Mouse (Mus musculus) neural tube, embryonic 13.5 days (tissue): ENCODE results near the gene Sult2a8. TPM values are rescaled to one million over a fixed set of nuclear protein-coding genes. Genes with fewer than 3 reads are reported as not detected.
"Not testable (repeated sequence)": the region's sequence is repeated elsewhere in the genome, so short reads cannot be mapped to it uniquely, and the experiment has no call there.

Experiments used
- ATAC-seq: fragments of 200-750 bp; cut with Nextera tagmentation; 2 replicates; pipeline ENCODE4 v1.8.0; 2017; ENCODE audit warnings: low read depth, mild to moderate bottlenecking, moderate TSS enrichment, moderate library complexity
- H3K27ac ChIP-seq: fragments of 300-500 bp; sonication (generic); replicated peaks from 2 replicates; pipeline ENCODE4 v1.5.1; 2015; ENCODE audit warnings: moderate library complexity, mild to moderate bottlenecking, inconsistent platforms
- H3K27me3 ChIP-seq: fragments of 300-500 bp; sonication (generic); 2 replicates; pipeline ENCODE4 v1.6.1; 2015; ENCODE audit warnings: mild to moderate bottlenecking, inconsistent platforms
- H3K36me3 ChIP-seq: fragments of 300-500 bp; sonication (generic); 2 replicates; pipeline ENCODE4 v1.6.1; 2015; ENCODE audit warnings: mild to moderate bottlenecking, inconsistent platforms
- H3K4me1 ChIP-seq: fragments of 300-500 bp; sonication (generic); replicated peaks from 2 replicates; pipeline ENCODE4 v1.6.1; 2015; ENCODE audit warnings: inconsistent platforms
- H3K4me2 ChIP-seq: fragments of 300-500 bp; sonication (generic); 2 replicates; pipeline ENCODE4 v1.6.1; 2015; ENCODE audit warnings: inconsistent platforms, mild to moderate bottlenecking, moderate library complexity
- H3K4me3 ChIP-seq: fragments of 300-500 bp; sonication (generic); 2 replicates; pipeline ENCODE4 v1.5.1; 2015; ENCODE audit warnings: mild to moderate bottlenecking, inconsistent platforms
- H3K9ac ChIP-seq: fragments of 300-500 bp; sonication (generic); 2 replicates; pipeline ENCODE4 v1.6.1; 2015; ENCODE audit warnings: moderate library complexity, mild to moderate bottlenecking, inconsistent platforms
- H3K9me3 ChIP-seq: fragments of 300-500 bp; sonication (generic); 2 replicates; pipeline ENCODE4 v1.6.1; 2016; ENCODE audit warnings: inconsistent platforms
- WGBS: fragments of 180-500 bp; shearing (Covaris S2); methylation state at CpG from one replicate; pipeline ENCODE4 v1.1.7; 2015; 5-methylcytosine and 5-hydroxymethylcytosine counted together
- polyA plus RNA-seq: library from polyadenylated mRNA; unstranded; fragments of >200 nt; fragmentation: Nextera tagmentation; extraction: Ambion mirVana; gene quantifications from 2 replicates; pipeline ENCODE4 v1.2.1, GENCODE M21; 2015

The Sult2a8 gene
- not detected in 2 replicates for polyA plus RNA-seq

- no peak within 1 kb of the TSS for H3K27ac ChIP-seq
- H3K9me3 ChIP-seq, result peaks cover 22% of the 10 kb centered on the region
- no peak within 1 kb of the TSS for H3K9ac ChIP-seq
- ATAC-seq, result no peak
- H3K4me3 ChIP-seq, result no peak within 1 kb of the TSS
- H3K4me2 ChIP-seq, result no peak within 1 kb of the TSS
- H3K36me3 ChIP-seq, result no peaks in the 10 kb centered on the region
- WGBS, result 66% methylated on average over 3 of the region's 3 CpGs
- no peaks in the 10 kb centered on the region for H3K27me3 ChIP-seq
- no peaks in the 10 kb centered on the region for H3K4me1 ChIP-seq
These were observed at the start of gene Sult2a8 for GRCm38 (mm10) chr7:14446534-14446933. Gene Sult2a8 (minus strand): TSS chr7:14446769.

- Histone ChIP-seq H3K4me1 (no peaks in the 10 kb centered on the region), H3K9ac (no peak within 1 kb of the TSS), H3K27ac (no peak within 1 kb of the TSS), H3K4me2 (no peak within 1 kb of the TSS), H3K4me3 (no peak within 1 kb of the TSS), H3K9me3 (peaks cover 18% of the 10 kb centered on the region), H3K36me3 (no peaks in the 10 kb centered on the region), H3K27me3 (no peaks in the 10 kb centered on the region)
- 92% methylated on average over 4 of the region's 4 CpGs for WGBS
- ATAC-seq, result no peak
These were observed 47.6 kb upstream of the Sult2a8 start, which contains the start of gene Sult2a7 for GRCm38 (mm10) chr7:14494130-14494529. Gene Sult2a7 (minus strand): TSS chr7:14494230.

GRCm38 (mm10) chr7:14492886-14493285 is 46.3 kb upstream of the Sult2a8 start:
- peaks cover 18% of the 10 kb centered on the region for H3K9me3 ChIP-seq
- no peak for ATAC-seq
- no peak overlapping the region for H3K27ac ChIP-seq
- no peaks in the 10 kb centered on the region for H3K4me1 ChIP-seq
- H3K4me2 ChIP-seq, result no peak overlapping the region
- H3K4me3 ChIP-seq, result no peak overlapping the region
- no peaks in the 10 kb centered on the region for H3K36me3 ChIP-seq
- no peak overlapping the region for H3K9ac ChIP-seq
- H3K27me3 ChIP-seq, result no peaks in the 10 kb centered on the region
- WGBS, result 72% methylated on average over 3 of the region's 3 CpGs

GRCm38 (mm10) chr7:14439581-14439980 is 7.0 kb downstream of the Sult2a8 start:
- Histone ChIP-seq H3K9me3 (peaks cover 26% of the 10 kb centered on the region), H3K36me3 (no peaks in the 10 kb centered on the region), H3K27me3 (no peaks in the 10 kb centered on the region), H3K4me3 (no peak overlapping the region), H3K9ac (no peak overlapping the region), H3K4me1 (no peaks in the 10 kb centered on the region), H3K4me2 (no peak overlapping the region), H3K27ac (no peak overlapping the region)
- no peak for ATAC-seq

- H3K4me1 ChIP-seq, result no peaks in the 10 kb centered on the region
- no peaks in the 10 kb centered on the region for H3K36me3 ChIP-seq
- WGBS, result 75% methylated on average over 1 of the region's 1 CpGs
- no peak overlapping the region for H3K9ac ChIP-seq
- ATAC-seq, result no peak
- no peak overlapping the region for H3K27ac ChIP-seq
- H3K27me3 ChIP-seq, result no peaks in the 10 kb centered on the region
- peaks cover 31% of the 10 kb centered on the region for H3K9me3 ChIP-seq
- no peak overlapping the region for H3K4me3 ChIP-seq
- H3K4me2 ChIP-seq, result no peak overlapping the region
These were observed 8.1 kb downstream of the Sult2a8 start for GRCm38 (mm10) chr7:14438484-14438883.

- H3K9me3 ChIP-seq, result peaks cover 32% of the 10 kb centered on the region
- H3K27me3 ChIP-seq, result no peaks in the 10 kb centered on the region
- no peaks in the 10 kb centered on the region for H3K4me1 ChIP-seq
- H3K27ac ChIP-seq, result no peak overlapping the region
- no peaks in the 10 kb centered on the region for H3K36me3 ChIP-seq
- H3K4me2 ChIP-seq, result no peak overlapping the region
- H3K4me3 ChIP-seq, result no peak overlapping the region
- H3K9ac ChIP-seq, result no peak overlapping the region
- 82% methylated on average over 2 of the region's 2 CpGs for WGBS
- ATAC-seq, result no peak
These were observed 8.5 kb downstream of the Sult2a8 start for GRCm38 (mm10) chr7:14438029-14438428.

GRCm38 (mm10) chr7:14399363-14399762 is 47.2 kb downstream of the Sult2a8 start:
- not testable (repeated sequence) for H3K27ac ChIP-seq, H3K36me3 ChIP-seq, H3K4me3 ChIP-seq, H3K27me3 ChIP-seq, H3K9ac ChIP-seq, ATAC-seq, H3K4me1 ChIP-seq, H3K4me2 ChIP-seq
- peaks cover 20% of the 10 kb centered on the region; the same call in 1 of the 2 replicates for H3K9me3 ChIP-seq

GRCm38 (mm10) chr7:14396462-14396861 is 50.1 kb downstream of the Sult2a8 start:
- no peak overlapping the region for H3K27ac ChIP-seq
- no peak overlapping the region for H3K4me2 ChIP-seq
- no peak overlapping the region for H3K4me3 ChIP-seq
- H3K36me3 ChIP-seq, result no peaks in the 10 kb centered on the region
- no peaks in the 10 kb centered on the region for H3K4me1 ChIP-seq
- H3K27me3 ChIP-seq, result no peaks in the 10 kb centered on the region
- no peak for ATAC-seq
- H3K9ac ChIP-seq, result no peak overlapping the region
- H3K9me3 ChIP-seq, result peaks cover 25% of the 10 kb centered on the region; the same call in 1 of the 2 replicates

Other genes starting within 250 kb of the Sult2a8 start
- not detected in 2 replicates for gene Sult2a6, start 191.9 kb downstream of the Sult2a8 start, polyA plus RNA-seq
- not detected in 2 replicates for gene Obox8, start 113.2 kb downstream of the Sult2a8 start, polyA plus RNA-seq
- gene Sult2a7, start 47.5 kb upstream of the Sult2a8 start, polyA plus RNA-seq, result not detected in 2 replicates
- gene Vmn1r90, start 116.7 kb upstream of the Sult2a8 start, polyA plus RNA-seq, result 0.28 and 0.49 TPM in 2 replicates
- gene Obox7, start 212.7 kb upstream of the Sult2a8 start, polyA plus RNA-seq, result not detected in 2 replicates